Mouse (Mus musculus) forebrain, postnatal 0 days (tissue): ENCODE results near the gene Calhm3. TPM values are rescaled to one million over a fixed set of nuclear protein-coding genes. Genes with fewer than 3 reads are reported as not detected.

Experiments
- ATAC-seq: fragments of 200-750 bp; cut with Nextera tagmentation; 2 replicates; pipeline ENCODE4 v1.8.0; 2017; ENCODE audit warnings: mild to moderate bottlenecking, moderate library complexity
- DNase-seq: peaks from one replicate; pipeline ENCODE4 v3.0.0-alpha.2; 2015
- H3K27ac ChIP-seq: fragments of 300-500 bp; sonication (generic); 2 replicates; pipeline ENCODE4 v1.5.1; 2014; ENCODE audit warnings: low read depth, mild to moderate bottlenecking, antibody characterized with exemption, low read length, moderate library complexity, mixed read lengths
- H3K27me3 ChIP-seq: fragments of 300-500 bp; sonication (generic); 2 replicates; pipeline ENCODE4 v1.6.1; 2014; ENCODE audit warnings: mild to moderate bottlenecking, low read length, mixed read lengths; ENCODE audit not compliant: insufficient read depth
- H3K36me3 ChIP-seq: fragments of 300-500 bp; sonication (generic); 2 replicates; pipeline ENCODE4 v1.6.1; 2014; ENCODE audit warnings: mild to moderate bottlenecking, moderate library complexity; ENCODE audit not compliant: insufficient read depth
- H3K4me1 ChIP-seq: fragments of 300-500 bp; sonication (generic); 2 replicates; pipeline ENCODE4 v1.6.1; 2014; ENCODE audit warnings: antibody characterized with exemption; ENCODE audit not compliant: insufficient read depth
- H3K4me2 ChIP-seq: fragments of 300-500 bp; sonication (generic); 2 replicates; pipeline ENCODE4 v1.6.1; 2014; ENCODE audit warnings: low read depth, mild to moderate bottlenecking, moderate library complexity
- H3K4me3 ChIP-seq: fragments of 300-500 bp; sonication (generic); 2 replicates; pipeline ENCODE4 v1.5.1; 2014; ENCODE audit warnings: low read depth, low read length, mixed read lengths
- H3K9ac ChIP-seq: fragments of 300-500 bp; sonication (generic); 2 replicates; pipeline ENCODE4 v1.6.1; 2014; ENCODE audit warnings: mild to moderate bottlenecking
- H3K9me3 ChIP-seq: fragments of 300-500 bp; sonication (generic); 2 replicates; pipeline ENCODE4 v1.6.1; 2016; ENCODE audit warnings: low read length
- CTCF ChIP-seq: sonication (generic); IDR thresholded peaks from 2 replicates; pipeline ENCODE4 v1.5.1; 2016; ENCODE audit warnings: antibody characterized with exemption, control low read depth, low read depth
- WGBS: fragments of 180-500 bp; shearing (Covaris S2); extraction: QIAGEN DNeasy Blood & Tissue Kit; methylation state at CpG from one replicate; pipeline ENCODE4 v1.1.7; 2014; 5-methylcytosine and 5-hydroxymethylcytosine counted together
- polyA plus RNA-seq: library from polyadenylated mRNA; unstranded; fragments of >200 nt; fragmentation: Nextera tagmentation; extraction: Ambion mirVana; gene quantifications from 2 replicates; pipeline ENCODE4 v1.2.1, GENCODE M21; 2015
- total RNA-seq: library from RNA; depleted of rRNA; stranded (reverse); fragments of >200 nt; gene quantifications from 2 replicates; pipeline ENCODE4 v1.2.3, GENCODE M21; 2014

Calhm3 gene
- total and polyA plus RNA-seq, 2 experiments from 2014 or later, result 0.19 TPM; not detected in 1

GRCm38 (mm10) chr19:47192158-47192557, 34.6 kb upstream of the Calhm3 start:
- no peak for ATAC-seq
- H3K9ac ChIP-seq, result no peak overlapping the region
- H3K4me1 ChIP-seq, result no peaks in the 10 kb centered on the region
- no peak overlapping the region for H3K4me3 ChIP-seq
- no peak overlapping the region for H3K27ac ChIP-seq
- TF ChIP-seq CTCF, result no peak
- WGBS, result 81% methylated on average over 5 of the region's 5 CpGs
- DNase-seq, result peak; percentile 36
- no peaks in the 10 kb centered on the region for H3K36me3 ChIP-seq
- H3K4me2 ChIP-seq, result no peak overlapping the region
- H3K9me3 ChIP-seq, result no peaks in the 10 kb centered on the region
- no peaks in the 10 kb centered on the region for H3K27me3 ChIP-seq

- 53% methylated on average over 11 of the region's 11 CpGs for WGBS
- Histone ChIP-seq H3K4me2 (no peak overlapping the region), H3K4me1 (no peaks in the 10 kb centered on the region), H3K9ac (no peak overlapping the region), H3K36me3 (no peaks in the 10 kb centered on the region), H3K27me3 (no peaks in the 10 kb centered on the region), H3K9me3 (no peaks in the 10 kb centered on the region), H3K4me3 (no peak overlapping the region), H3K27ac (no peak overlapping the region)
- peak; percentile 29 for DNase-seq
- TF ChIP-seq CTCF, result no peak
- ATAC-seq, result peak; percentile 83
Measured at GRCm38 (mm10) chr19:47188515-47189128, 31.1 kb upstream of the Calhm3 start.

GRCm38 (mm10) chr19:47186514-47187275, 29.1 kb upstream of the Calhm3 start:
- Histone ChIP-seq H3K27ac (no peak overlapping the region), H3K4me3 (no peak overlapping the region), H3K36me3 (no peaks in the 10 kb centered on the region), H3K27me3 (no peaks in the 10 kb centered on the region), H3K9me3 (no peaks in the 10 kb centered on the region), H3K4me1 (no peaks in the 10 kb centered on the region), H3K9ac (no peak overlapping the region), H3K4me2 (no peak overlapping the region)
- TF ChIP-seq CTCF, result no peak
- 42% methylated on average over 15 of the region's 15 CpGs for WGBS
- ATAC-seq (peak; percentile 18; the same call in 1 of the 2 replicates), DNase-seq (no peak)

GRCm38 (mm10) chr19:47184736-47185135, 27.2 kb upstream of the Calhm3 start:
- no peak overlapping the region for H3K4me3 ChIP-seq
- no peaks in the 10 kb centered on the region for H3K9me3 ChIP-seq
- 52% methylated on average over 4 of the region's 4 CpGs for WGBS
- H3K9ac ChIP-seq, result no peak overlapping the region
- no peaks in the 10 kb centered on the region for H3K36me3 ChIP-seq
- no peak for DNase-seq
- no peaks in the 10 kb centered on the region; the same call in 1 of the 2 replicates for H3K27me3 ChIP-seq
- TF ChIP-seq CTCF, result no peak
- no peak for ATAC-seq
- no peaks in the 10 kb centered on the region for H3K4me1 ChIP-seq
- no peak overlapping the region for H3K27ac ChIP-seq
- H3K4me2 ChIP-seq, result no peak overlapping the region

GRCm38 (mm10) chr19:47184221-47184620, 26.7 kb upstream of the Calhm3 start:
- no peak overlapping the region for H3K4me3 ChIP-seq
- no peak overlapping the region for H3K27ac ChIP-seq
- no peaks in the 10 kb centered on the region for H3K4me1 ChIP-seq
- no peaks in the 10 kb centered on the region for H3K36me3 ChIP-seq
- ATAC-seq (no peak), DNase-seq (no peak)
- no peaks in the 10 kb centered on the region; the same call in 1 of the 2 replicates for H3K27me3 ChIP-seq
- H3K4me2 ChIP-seq, result no peak overlapping the region
- no peak for TF ChIP-seq CTCF
- 73% methylated on average over 8 of the region's 8 CpGs for WGBS
- no peak overlapping the region for H3K9ac ChIP-seq
- no peaks in the 10 kb centered on the region for H3K9me3 ChIP-seq

GRCm38 (mm10) chr19:47180011-47180410, 22.4 kb upstream of the Calhm3 start:
- WGBS, result 12% methylated on average over 8 of the region's 8 CpGs
- H3K36me3 ChIP-seq, result no peaks in the 10 kb centered on the region
- ATAC-seq (no peak), DNase-seq (no peak)
- peaks cover 2% of the 10 kb centered on the region; the same call in 1 of the 2 replicates for H3K4me1 ChIP-seq
- no peaks in the 10 kb centered on the region; the same call in 1 of the 2 replicates for H3K27me3 ChIP-seq
- H3K4me3 ChIP-seq, result peak overlapping the region; percentile 75
- no peaks in the 10 kb centered on the region for H3K9me3 ChIP-seq
- TF ChIP-seq CTCF, result no peak
- no peak overlapping the region for H3K27ac ChIP-seq
- H3K9ac ChIP-seq, result peak overlapping the region; percentile 64
- H3K4me2 ChIP-seq, result peak overlapping the region; percentile 88

- Histone ChIP-seq H3K27ac (peak overlapping the region; percentile 83), H3K4me1 (peaks cover 2% of the 10 kb centered on the region; the same call in 1 of the 2 replicates), H3K27me3 (no peaks in the 10 kb centered on the region; the same call in 1 of the 2 replicates), H3K4me2 (peak overlapping the region; percentile 88), H3K4me3 (peak overlapping the region; percentile 75), H3K9ac (peak overlapping the region; percentile 64), H3K9me3 (no peaks in the 10 kb centered on the region), H3K36me3 (no peaks in the 10 kb centered on the region)
- DNase-seq (peak; percentile 43), ATAC-seq (peak; percentile 53)
- TF ChIP-seq CTCF, result 0 out of 2 replicates have a peak, but pooled peaks have one; percentile 4
- 1% methylated on average over 42 of the region's 42 CpGs for WGBS
Measured at GRCm38 (mm10) chr19:47179272-47179809, 21.8 kb upstream of the Calhm3 start.
